Mouse (Mus musculus) G1E-ER4 (cell line): ENCODE measurements around the gene Gabarapl1. TPM values are rescaled to one million over a fixed set of nuclear protein-coding genes. Genes with fewer than 3 reads are reported as not detected.

ENCODE experiments used
- GATA1 ChIP-seq: IDR thresholded peaks from one replicate; pipeline ENCODE4 v1.8.0; 2012; ENCODE audit warnings: low read length, inconsistent platforms
- polyA plus RNA-seq: library from polyadenylated mRNA; stranded (reverse); fragments of >175 nt; gene quantifications from 2 replicates; pipeline ENCODE4 v1.2.3, GENCODE M21; 2012

Gabarapl1 gene
- polyA plus RNA-seq, 1 experiment: 107 TPM

DNA sequence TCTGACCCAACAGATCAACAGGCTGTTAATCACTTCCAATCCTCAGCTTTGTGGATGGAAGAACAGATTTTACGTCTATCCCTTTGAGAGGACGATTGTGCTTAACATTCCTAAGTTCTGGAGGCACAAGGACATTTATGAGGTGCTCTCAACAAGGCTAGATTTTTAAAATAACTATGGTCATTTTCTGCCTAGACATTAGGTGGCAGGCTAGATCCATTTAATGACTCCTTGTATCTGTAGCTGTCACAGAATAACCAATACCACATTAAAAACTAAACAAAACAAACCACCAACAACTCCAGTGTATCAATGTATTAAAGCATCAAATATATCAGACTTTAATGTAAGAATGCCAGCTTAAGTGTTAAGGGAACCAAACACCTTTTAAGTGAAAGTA is 42.4 kb downstream of the Gabarapl1 start:
- TF ChIP-seq GATA1: no peak

- TF ChIP-seq GATA1: no peak
Measured at GRCm38 (mm10) chr6:129577605-129578004, 44.6 kb downstream of the Gabarapl1 start, which contains the start of gene Klre1. TSS of gene Klre1 (plus strand) at chr6:129577905.

DNA sequence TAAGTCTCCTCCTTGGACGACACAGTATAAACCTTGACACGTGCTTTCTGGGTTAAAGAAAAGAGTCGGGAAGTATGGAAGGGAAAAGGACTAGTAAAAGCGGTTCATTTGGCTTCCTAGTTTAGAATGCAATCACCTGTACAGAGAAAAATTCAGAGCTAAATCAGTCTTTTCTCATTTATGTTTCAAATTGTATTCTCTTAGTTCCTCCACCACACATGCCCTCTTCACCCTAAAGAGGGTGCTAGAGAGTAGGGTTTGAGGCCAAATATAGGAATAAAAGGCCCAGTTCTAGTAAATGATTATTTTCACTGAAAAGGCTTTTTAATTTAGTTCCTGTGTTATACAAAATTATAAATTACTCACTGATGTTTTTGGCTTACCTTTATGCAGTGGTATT is 48.3 kb downstream of the Gabarapl1 start:
- TF ChIP-seq GATA1: no peak

GRCm38 (mm10) chr6:129581896-129582295 is 48.9 kb downstream of the Gabarapl1 start:
- TF ChIP-seq GATA1: no peak

DNA sequence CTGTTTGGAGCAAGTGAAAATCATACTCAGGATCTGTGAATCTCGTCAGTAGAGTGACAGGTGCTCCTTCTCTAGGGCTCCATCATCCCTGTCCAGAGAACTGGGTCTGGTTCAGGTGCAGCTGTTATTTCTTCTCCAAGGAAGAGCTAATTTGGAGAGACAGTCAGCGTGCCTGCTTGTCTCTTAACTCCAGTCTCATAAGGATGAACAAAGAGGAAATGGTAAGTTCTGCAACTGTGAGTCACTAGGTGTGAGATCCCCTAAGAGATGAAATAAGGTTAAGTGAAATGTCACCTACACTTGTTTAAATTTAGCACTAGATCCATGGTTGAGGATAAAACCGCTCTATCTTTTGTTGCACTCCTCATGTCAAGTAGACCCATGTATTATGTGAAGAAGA is 50.1 kb downstream of the Gabarapl1 start:
- TF ChIP-seq GATA1: no peak

DNA sequence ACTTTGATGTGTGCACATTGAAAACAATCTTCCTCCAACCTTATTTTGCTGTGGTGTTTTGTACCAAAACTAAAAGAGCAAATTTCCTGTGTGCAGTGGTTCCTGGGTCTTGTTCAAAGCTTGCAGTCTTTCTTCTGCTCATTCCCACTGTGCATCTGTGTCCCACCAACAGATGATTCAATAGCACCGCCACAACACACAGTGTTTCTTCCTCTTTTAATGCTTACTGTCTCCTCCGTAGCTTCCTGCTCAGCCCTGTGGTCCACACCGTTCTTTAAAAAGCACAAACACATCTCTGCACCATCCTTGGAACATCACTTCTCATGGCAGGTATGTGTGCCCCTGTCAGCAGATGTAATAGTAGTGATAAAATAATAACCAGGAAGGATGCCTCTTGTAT is 58.5 kb downstream of the Gabarapl1 start, which contains the start of gene Klrd1:
Klrd1 (plus strand) TSS at position 275 of the 400 bp plus-strand sequence.
- TF ChIP-seq GATA1: no peak

Other genes starting within 250 kb of the Gabarapl1 start
- not detected in 2 replicates for gene 4922502D21Rik, start 201.4 kb upstream of the Gabarapl1 start, polyA plus RNA-seq
- not detected in 2 replicates for gene Clec12a, start 190.5 kb upstream of the Gabarapl1 start, polyA plus RNA-seq
- not detected in 2 replicates for gene Clec12b, start 147.3 kb upstream of the Gabarapl1 start, polyA plus RNA-seq
- gene Clec1b, start 135.9 kb upstream of the Gabarapl1 start, polyA plus RNA-seq: not detected in 2 replicates
- not detected in 2 replicates for gene Clec9a, start 124.3 kb upstream of the Gabarapl1 start, polyA plus RNA-seq
- not detected in 2 replicates for gene Clec1a, start 81.2 kb upstream of the Gabarapl1 start, polyA plus RNA-seq
- not detected in 2 replicates for gene Olr1, start 26.0 kb upstream of the Gabarapl1 start, polyA plus RNA-seq
- not detected in 2 replicates for gene Tmem52b, start 20.6 kb upstream of the Gabarapl1 start, polyA plus RNA-seq
- not detected in 2 replicates for gene Klre1, start 44.7 kb downstream of the Gabarapl1 start, polyA plus RNA-seq
- not detected in 2 replicates for gene Klrd1, start 58.6 kb downstream of the Gabarapl1 start, polyA plus RNA-seq
- gene Klrk1, start 90.7 kb downstream of the Gabarapl1 start, polyA plus RNA-seq: not detected in 2 replicates
- not detected in 2 replicates for gene Klrc3, start 110.2 kb downstream of the Gabarapl1 start, polyA plus RNA-seq
- gene Klrc2, start 127.5 kb downstream of the Gabarapl1 start, polyA plus RNA-seq: not detected in 2 replicates
- not detected in 2 replicates for gene Klrc1, start 145.8 kb downstream of the Gabarapl1 start, polyA plus RNA-seq
- gene Klri1, start 184.0 kb downstream of the Gabarapl1 start, polyA plus RNA-seq: not detected in 2 replicates
- not detected in 2 replicates for gene Klri2, start 207.3 kb downstream of the Gabarapl1 start, polyA plus RNA-seq